Mouse (Mus musculus): Measurements from ENCODE around the gene Rbbp7. TPM values are rescaled to one million over a fixed set of nuclear protein-coding genes. Genes with fewer than 3 reads are reported as not detected.

Gene Rbbp7
- polyA plus RNA-seq (2012) = 4.7 and 6.8 TPM in 2 replicates

DNA sequence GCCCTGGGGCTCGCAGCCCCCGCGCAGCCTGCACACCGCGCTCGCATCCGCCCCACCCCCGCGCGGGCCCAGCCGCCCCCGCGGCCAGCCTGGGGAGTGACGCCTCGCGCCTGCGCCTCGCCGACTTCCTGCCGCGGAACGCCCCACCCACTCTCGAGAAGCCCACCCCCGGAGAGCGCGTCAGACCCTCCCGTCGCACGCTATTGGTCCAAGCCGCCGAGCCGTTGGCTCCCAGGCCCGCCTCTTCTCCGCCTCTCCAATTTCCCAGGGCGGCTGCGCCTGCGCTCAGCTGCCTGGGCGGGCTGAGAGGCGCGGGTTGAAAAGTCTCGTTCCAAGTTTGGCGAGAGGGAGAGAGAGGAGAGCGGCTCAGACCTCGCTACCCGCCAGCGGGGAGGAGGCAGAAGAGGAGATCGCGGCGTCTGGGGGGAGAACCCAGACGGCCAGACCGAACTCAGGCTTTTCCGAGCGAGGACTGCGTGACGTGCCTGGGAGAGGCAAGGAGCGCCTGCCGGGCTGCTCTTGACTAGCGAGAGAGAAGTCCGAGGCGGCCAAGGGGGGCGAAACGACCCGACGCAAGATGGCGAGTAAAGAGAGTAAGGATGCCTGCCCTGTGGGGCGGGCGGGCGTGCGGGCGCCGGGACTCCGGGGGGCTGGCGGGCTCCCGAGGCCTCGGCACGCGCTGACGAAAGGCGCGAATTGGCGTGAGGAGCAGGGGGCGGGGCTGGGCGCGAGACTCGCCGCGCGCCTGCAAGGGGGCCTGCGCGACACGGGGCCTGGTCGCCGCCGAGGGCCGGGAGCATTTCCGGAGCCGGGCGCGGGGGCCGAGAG is at the start of gene Rbbp7:
Gene Rbbp7, plus strand, starts transcription at position 288 of the 828 bp plus-strand sequence.
- Histone ChIP-seq H3K9me3 (ENCODE audit: control insufficient read depth, low read length) (peaks cover 10% of the 10 kb centered on the region), H3K36me3 (ENCODE audit: control insufficient read depth) (peaks cover 24% of the 10 kb centered on the region), H3K4me3 (replicated peaks) (peak within 1 kb of the TSS; percentile 75), H3K27me3 (ENCODE audit: control insufficient read depth) (no peaks in the 10 kb centered on the region), H3K4me1 (ENCODE audit: control insufficient read depth) (peaks cover 14% of the 10 kb centered on the region)
- TF ChIP-seq GATA1 (IDR thresholded peaks at IDR 0.05; ENCODE audit: low read length) (no peak), TAL1 (IDR thresholded peaks at IDR 0.05; ENCODE audit: low read length) (no peak)

- Histone ChIP-seq H3K4me3 (replicated peaks) (no peak overlapping the region), H3K9me3 (ENCODE audit: control insufficient read depth, low read length) (no peaks in the 10 kb centered on the region)
- TF ChIP-seq GATA1 (IDR thresholded peaks at IDR 0.05; ENCODE audit: low read length) (no peak), TAL1 (IDR thresholded peaks at IDR 0.05; ENCODE audit: low read length) (no peak)
These were observed 42.4 kb upstream of the Rbbp7 start for GRCm38 (mm10) chrX:162717837-162718236.

DNA sequence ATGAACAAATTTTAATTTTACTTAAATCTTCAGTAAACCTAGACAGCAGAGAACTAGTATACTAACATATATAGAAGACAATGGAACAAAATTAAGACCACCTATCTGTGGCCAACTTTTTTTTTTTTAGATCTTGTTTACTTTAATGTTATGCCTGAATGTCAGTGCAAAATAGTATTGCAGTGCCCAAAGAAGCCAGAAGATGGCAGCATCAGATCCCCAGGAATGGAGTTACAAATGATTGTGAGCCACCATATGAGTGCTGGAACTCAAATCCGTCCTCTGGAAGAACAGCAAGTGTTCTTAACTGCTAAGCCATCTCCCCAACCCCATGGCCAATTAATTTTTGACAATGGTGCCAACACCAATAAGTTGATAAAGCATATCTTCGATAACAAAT is 40.6 kb upstream of the Rbbp7 start:
- Histone ChIP-seq H3K36me3 (ENCODE audit: control insufficient read depth) (no peaks in the 10 kb centered on the region), H3K4me1 (ENCODE audit: control insufficient read depth) (no peaks in the 10 kb centered on the region; the same call in 1 of the 2 replicates), H3K4me3 (replicated peaks) (no peak overlapping the region), H3K27me3 (ENCODE audit: control insufficient read depth) (no peaks in the 10 kb centered on the region), H3K9me3 (ENCODE audit: control insufficient read depth, low read length) (no peaks in the 10 kb centered on the region)
- TF ChIP-seq TAL1 (IDR thresholded peaks at IDR 0.05; ENCODE audit: low read length) (no peak), GATA1 (IDR thresholded peaks at IDR 0.05; ENCODE audit: low read length) (no peak)

More at GRCm38 (mm10) chrX:162717837-162718236, 42.4 kb upstream of the Rbbp7 start:
- no peaks in the 10 kb centered on the region for H3K27me3 ChIP-seq (ENCODE audit: control insufficient read depth)
- H3K36me3 ChIP-seq (ENCODE audit: control insufficient read depth) = no peaks in the 10 kb centered on the region
- H3K4me1 ChIP-seq (ENCODE audit: control insufficient read depth) = no peaks in the 10 kb centered on the region; the same call in 1 of the 2 replicates

GRCm38 (mm10) chrX:162727367-162727777 is 32.8 kb upstream of the Rbbp7 start:
- TF ChIP-seq TAL1 (IDR thresholded peaks at IDR 0.05; ENCODE audit: low read length) (no peak), GATA1 (IDR thresholded peaks at IDR 0.05; ENCODE audit: low read length) (no peak)
- Histone ChIP-seq H3K9me3 (ENCODE audit: control insufficient read depth, low read length) (no peaks in the 10 kb centered on the region), H3K4me1 (ENCODE audit: control insufficient read depth) (peaks cover 16% of the 10 kb centered on the region), H3K36me3 (ENCODE audit: control insufficient read depth) (no peaks in the 10 kb centered on the region), H3K27me3 (ENCODE audit: control insufficient read depth) (no peaks in the 10 kb centered on the region), H3K4me3 (replicated peaks) (no peak overlapping the region)

DNA sequence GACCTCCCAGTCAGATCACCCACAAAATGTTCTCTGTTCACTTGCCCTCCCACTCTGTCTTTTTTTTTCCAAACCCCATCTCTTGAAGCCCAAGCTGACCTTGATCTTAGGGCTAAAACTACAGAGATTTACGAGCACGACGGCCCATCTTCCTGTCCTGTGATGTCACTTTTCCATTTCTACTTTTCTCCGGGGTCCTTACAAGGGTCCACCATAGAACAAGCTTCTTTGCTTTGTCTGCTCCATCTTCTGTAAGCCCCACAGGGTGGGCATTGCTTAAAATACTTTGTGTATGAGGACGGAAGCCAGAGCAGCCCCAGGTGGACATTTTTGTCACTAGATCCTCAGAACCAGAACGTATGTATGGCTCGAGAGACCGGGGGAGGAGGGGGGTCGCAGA is 32.4 kb upstream of the Rbbp7 start:
- TF ChIP-seq GATA1 (IDR thresholded peaks at IDR 0.05; ENCODE audit: low read length) = no peak
- H3K4me3 ChIP-seq (replicated peaks) = no peak overlapping the region
- no peaks in the 10 kb centered on the region for H3K9me3 ChIP-seq (ENCODE audit: control insufficient read depth, low read length)
- H3K4me1 ChIP-seq (ENCODE audit: control insufficient read depth) = peaks cover 16% of the 10 kb centered on the region
- no peaks in the 10 kb centered on the region for H3K36me3 ChIP-seq (ENCODE audit: control insufficient read depth)
- no peaks in the 10 kb centered on the region for H3K27me3 ChIP-seq (ENCODE audit: control insufficient read depth)

DNA sequence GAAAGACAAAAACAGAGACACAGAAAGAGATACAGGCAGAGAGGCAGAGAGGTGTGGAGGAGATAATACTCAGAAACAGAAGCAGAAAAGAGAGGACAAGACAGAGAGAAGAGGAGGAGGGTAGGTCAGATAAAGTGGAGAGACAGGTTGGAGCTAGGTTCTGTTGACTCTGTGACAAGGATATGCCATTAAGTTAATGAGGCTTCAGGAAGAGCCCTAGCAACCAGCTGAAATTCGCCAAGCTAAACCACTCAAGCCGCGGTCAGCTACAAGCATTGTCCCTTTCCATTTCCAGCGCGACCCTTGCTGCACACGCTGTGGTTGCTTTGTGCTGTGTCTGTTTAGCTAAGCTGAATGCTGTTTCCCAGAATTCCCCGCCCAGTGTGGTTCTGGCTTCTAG is 32.0 kb upstream of the Rbbp7 start:
- Histone ChIP-seq H3K36me3 (ENCODE audit: control insufficient read depth) (no peaks in the 10 kb centered on the region), H3K9me3 (ENCODE audit: control insufficient read depth, low read length) (no peaks in the 10 kb centered on the region), H3K4me1 (ENCODE audit: control insufficient read depth) (peaks cover 16% of the 10 kb centered on the region), H3K4me3 (replicated peaks) (no peak overlapping the region), H3K27me3 (ENCODE audit: control insufficient read depth) (no peaks in the 10 kb centered on the region)
- TF ChIP-seq TAL1 (IDR thresholded peaks at IDR 0.05; ENCODE audit: low read length) = no peak
- TF ChIP-seq GATA1 (IDR thresholded peaks at IDR 0.05; ENCODE audit: low read length) = no peak

- Histone ChIP-seq H3K36me3 (ENCODE audit: control insufficient read depth) (no peaks in the 10 kb centered on the region), H3K4me3 (replicated peaks) (no peak overlapping the region), H3K4me1 (ENCODE audit: control insufficient read depth) (peaks cover 19% of the 10 kb centered on the region), H3K9me3 (ENCODE audit: control insufficient read depth, low read length) (no peaks in the 10 kb centered on the region), H3K27me3 (ENCODE audit: control insufficient read depth) (no peaks in the 10 kb centered on the region)
- no peak for TF ChIP-seq TAL1 (IDR thresholded peaks at IDR 0.05; ENCODE audit: low read length)
- no peak for TF ChIP-seq GATA1 (IDR thresholded peaks at IDR 0.05; ENCODE audit: low read length)
These were observed 30.2 kb upstream of the Rbbp7 start for GRCm38 (mm10) chrX:162730031-162730430.

DNA sequence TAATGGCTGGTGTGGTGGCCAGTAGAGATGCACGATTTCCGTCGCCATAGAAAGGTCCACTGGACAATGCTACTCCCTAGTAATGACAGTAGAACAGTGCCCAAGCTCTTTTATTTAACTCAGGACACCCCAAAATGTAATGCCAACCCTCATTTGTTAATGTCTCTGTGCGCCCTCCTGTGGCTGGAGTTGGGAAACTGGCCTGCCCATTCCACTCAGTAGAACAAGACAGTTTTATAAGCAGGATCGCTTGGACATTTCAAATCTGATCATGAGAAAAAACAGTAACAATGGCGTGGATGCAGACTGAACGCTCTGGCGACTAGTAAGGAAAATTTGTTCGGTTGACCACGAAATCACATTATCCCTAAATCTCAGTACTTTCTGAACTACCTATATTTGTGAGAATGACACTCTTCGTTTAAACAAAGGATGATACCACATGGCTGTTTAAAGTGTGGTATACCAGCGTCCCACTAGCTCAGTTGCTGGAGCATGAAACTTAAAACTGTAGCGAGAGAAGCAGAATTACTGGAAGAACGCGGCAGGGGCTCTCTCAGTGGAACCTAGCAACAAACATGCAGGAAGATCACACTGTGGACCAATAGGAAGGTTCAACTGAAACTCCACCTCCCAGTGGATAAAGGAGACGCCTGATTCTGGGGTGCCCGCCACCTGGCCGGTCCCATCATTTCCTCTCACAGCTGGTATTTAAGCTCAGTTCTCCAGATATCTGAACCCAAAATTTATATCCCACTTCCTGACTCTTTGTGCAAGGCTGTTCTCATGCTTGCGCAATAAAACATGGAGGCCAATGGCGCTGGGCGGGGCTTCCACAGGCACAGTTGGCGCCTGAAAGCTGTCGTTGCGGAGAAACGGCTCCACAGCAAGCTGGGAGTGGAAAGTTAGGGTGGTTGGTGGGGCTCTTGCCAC is 24.9 kb upstream of the Rbbp7 start:
- Histone ChIP-seq H3K9me3 (ENCODE audit: control insufficient read depth, low read length) (no peaks in the 10 kb centered on the region), H3K27me3 (ENCODE audit: control insufficient read depth) (no peaks in the 10 kb centered on the region), H3K4me1 (ENCODE audit: control insufficient read depth) (peaks cover 18% of the 10 kb centered on the region), H3K4me3 (replicated peaks) (peak overlapping the region; percentile 70), H3K36me3 (ENCODE audit: control insufficient read depth) (no peaks in the 10 kb centered on the region)
- no peak for TF ChIP-seq GATA1 (IDR thresholded peaks at IDR 0.05; ENCODE audit: low read length)
- no peak for TF ChIP-seq TAL1 (IDR thresholded peaks at IDR 0.05; ENCODE audit: low read length)

DNA sequence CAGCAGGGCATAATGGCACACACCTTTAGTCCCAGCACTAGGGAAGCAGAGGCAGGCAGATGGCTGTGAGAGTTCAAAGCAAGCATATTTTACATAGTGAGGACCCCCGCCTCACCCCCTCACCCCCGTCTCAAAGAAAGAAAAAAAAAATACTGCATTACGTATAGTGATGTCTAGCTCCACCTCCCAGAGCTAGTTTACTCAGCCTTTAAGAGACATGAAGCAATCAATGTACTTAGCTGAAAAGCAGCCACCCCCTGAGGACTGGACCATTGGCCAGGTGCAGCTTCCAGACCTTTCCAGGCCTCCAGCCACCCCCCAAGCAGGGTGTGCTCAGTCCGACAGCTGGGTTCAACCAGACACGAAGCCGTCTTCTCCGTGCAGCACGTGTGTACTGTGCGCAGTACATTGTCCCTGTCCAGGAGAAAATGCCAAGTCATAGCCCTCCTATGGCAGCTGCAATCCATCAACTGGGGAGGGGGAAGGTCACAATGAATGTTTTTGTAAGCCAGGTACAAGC is 24.0 kb upstream of the Rbbp7 start:
- TF ChIP-seq TAL1 (IDR thresholded peaks at IDR 0.05; ENCODE audit: low read length) (no peak), GATA1 (IDR thresholded peaks at IDR 0.05; ENCODE audit: low read length) (no peak)
- peaks cover 18% of the 10 kb centered on the region for H3K4me1 ChIP-seq (ENCODE audit: control insufficient read depth)
- no peaks in the 10 kb centered on the region for H3K36me3 ChIP-seq (ENCODE audit: control insufficient read depth)

More for the DNA sequence above, 24.0 kb upstream of the Rbbp7 start:
- Histone ChIP-seq H3K27me3 (ENCODE audit: control insufficient read depth) (no peaks in the 10 kb centered on the region), H3K4me3 (replicated peaks) (peak overlapping the region; percentile 70), H3K9me3 (ENCODE audit: control insufficient read depth, low read length) (no peaks in the 10 kb centered on the region)
